ENCODE assay signal across 9 mouse cellular contexts in genomic region chr5:116895036-116895783, GRCm38 (mm10).
DNase-seq lines count a peak whose midpoint lies in the region; ATAC-seq lines count a peak whose summit lies in the region.
"Had no signal": no experiment of that assay in that cellular context is flagged by ENCODE, and none has a peak within 500 bp of the region (broad histone marks: within the 10 kb centered on the region; RNA-seq: fewer than 3 reads in every experiment).

No protein-coding gene starts in this region.

- H3K9ac ChIP-seq in embryonic facial prominence, embryonic 14.5 days (ENCODE audit: low read depth, low read length), result no peak overlapping the region
- H3K9ac ChIP-seq in midbrain, embryonic 15.5 days, result no peak overlapping the region

- H3K4me2 ChIP-seq in embryonic facial prominence, embryonic 14.5 days (ENCODE audit: low read depth, low read length), result no peak overlapping the region
- H3K4me2 ChIP-seq in midbrain, embryonic 15.5 days, result peak overlapping the region; percentile 9; the same call in 1 of the 2 replicates

- H3K4me3 ChIP-seq in embryonic facial prominence, embryonic 14.5 days (ENCODE audit: low read depth, low read length), result no peak overlapping the region
- no peak overlapping the region for H3K4me3 ChIP-seq in midbrain, embryonic 15.5 days

- H3K27ac ChIP-seq in embryonic facial prominence, embryonic 14.5 days (replicated peaks; ENCODE audit: low read depth, low read length), result no peak overlapping the region
- H3K27ac ChIP-seq in midbrain, embryonic 15.5 days, result peak overlapping the region; percentile 72

- 59% methylated on average over 12 of the region's 12 CpGs for WGBS in embryonic facial prominence, embryonic 14.5 days
- WGBS in midbrain, embryonic 15.5 days, result 18% methylated on average over 12 of the region's 12 CpGs

- H3K9me3 ChIP-seq in embryonic facial prominence, embryonic 14.5 days (ENCODE audit: control insufficient read depth, low read length), result no peaks in the 10 kb centered on the region
- H3K9me3 ChIP-seq in midbrain, embryonic 15.5 days, result no peaks in the 10 kb centered on the region

- no peaks in the 10 kb centered on the region for H3K36me3 ChIP-seq in embryonic facial prominence, embryonic 14.5 days (ENCODE audit: control insufficient read depth, insufficient read depth, low read length)
- H3K36me3 ChIP-seq in midbrain, embryonic 15.5 days (replicated peaks), result no peaks in the 10 kb centered on the region

- ATAC-seq in embryonic facial prominence, embryonic 14.5 days (ENCODE audit: low read depth), result peak; percentile 37; the same call in 1 of the 2 replicates
- peak; percentile 95 for ATAC-seq in midbrain, embryonic 15.5 days (replicated peaks)
- ATAC-seq in inflammation-experienced regulatory T-cells, adult 6 months, result no peak
- ATAC-seq: Patski had no signal

- no peaks in the 10 kb centered on the region for H3K27me3 ChIP-seq in embryonic facial prominence, embryonic 14.5 days (replicated peaks; ENCODE audit: control insufficient read depth, insufficient read depth, low read length)
- no peaks in the 10 kb centered on the region for H3K27me3 ChIP-seq in midbrain, embryonic 15.5 days (replicated peaks)
- H3K27me3 ChIP-seq: Patski had no signal

- no peaks in the 10 kb centered on the region for H3K4me1 ChIP-seq in embryonic facial prominence, embryonic 14.5 days (ENCODE audit: control insufficient read depth, insufficient read depth, low read length)
- H3K4me1 ChIP-seq in midbrain, embryonic 15.5 days, result peaks cover 6% of the 10 kb centered on the region

- DNase-seq in cerebellum, adult 9-10 months, result peak; percentile 11
- peak; percentile 51 for DNase-seq in embryonic facial prominence, embryonic 14.5 days (ENCODE audit: low spot score)
- DNase-seq in layer of hippocampus, adult 11-12 months (ENCODE audit: low spot score), result peak; percentile 68
- no peak for DNase-seq in c-Kit-positive CD71-positive TER-119-positive erythroid progenitor cells, embryonic 14.5 days (ENCODE audit: low spot score)
- no peak for DNase-seq in lung, postnatal 36 days
- DNase-seq in adrenal gland, postnatal 4 days (ENCODE audit: low spot score in 2 of 2), result no peak

Comparison
In these comparisons a context has a peak if more than half of its experiments do, and no peak if none do; other contexts are left out.
1. DNase-seq: peak in cerebellum, adult 9-10 months (single experiment), embryonic facial prominence, embryonic 14.5 days (single experiment) and layer of hippocampus, adult 11-12 months (single experiment); none in c-Kit-positive CD71-positive TER-119-positive erythroid progenitor cells, embryonic 14.5 days (single experiment), lung, postnatal 36 days (single experiment) and adrenal gland, postnatal 4 days (0 of 2).